In the genomic region with DNA sequence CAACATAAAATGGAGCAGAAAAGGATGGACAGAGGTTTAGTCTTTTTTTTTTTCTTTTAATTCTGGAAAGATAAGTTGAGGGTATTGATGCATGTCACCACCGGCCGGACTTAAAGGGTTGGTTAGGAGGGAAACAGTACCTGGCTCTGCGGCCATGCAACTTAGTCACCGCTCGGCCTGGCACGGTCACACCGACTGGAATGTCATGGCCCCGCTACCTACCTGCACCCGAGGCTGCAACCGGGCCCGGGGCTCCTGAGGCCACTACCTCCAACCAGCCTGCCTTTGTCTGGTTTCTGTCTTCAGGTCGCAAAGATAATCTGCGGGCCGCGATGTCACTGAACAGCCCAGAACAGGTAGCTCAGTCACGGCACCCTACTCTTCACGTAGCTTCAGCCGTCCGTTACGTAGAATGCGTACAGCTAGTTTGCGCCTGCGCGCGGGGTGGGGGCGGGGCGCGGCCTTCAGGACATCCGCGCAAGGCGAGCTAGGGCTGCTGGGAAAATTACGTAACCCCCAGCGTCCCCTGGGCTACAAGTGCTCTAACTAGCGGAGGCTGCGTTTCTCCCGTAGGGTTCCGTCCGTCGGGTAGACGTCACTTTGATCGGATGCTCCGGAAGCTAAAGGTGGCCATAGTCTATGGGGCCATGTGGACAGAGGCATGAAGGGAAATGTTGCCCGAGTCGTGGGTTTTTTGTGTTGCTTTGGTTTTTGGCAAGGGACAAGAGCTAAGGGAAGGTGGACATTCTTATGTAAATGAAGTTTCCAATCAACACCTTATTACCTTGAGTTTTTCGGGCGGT, we compare ENCODE assay signal across 8 mouse cellular contexts. TPM values are rescaled to one million over a fixed set of nuclear protein-coding genes. Genes with fewer than 3 reads are reported as not detected.
DNase-seq lines count a peak whose midpoint lies in the region; ATAC-seq lines count a peak whose summit lies in the region.

A gene (minus strand): TSS at position 418 of the 803 bp plus-strand sequence.

- peak; percentile 83 for ATAC-seq in megakaryocyte progenitor cell, adult 5-6 weeks (replicated peaks; ENCODE audit: poor library complexity)

- DNase-seq in adrenal gland, adult (ENCODE audit: inconsistent age in 2 of 2, low spot score in 1 of 2): peak; percentile 97 to 98
- DNase-seq in embryo, embryonic 10 days (ENCODE audit: low spot score): peak; percentile 98
- DNase-seq in gastrocnemius, postnatal 10 days: peak; percentile 88
- peak; percentile 99 for DNase-seq in induced T-regulatory cell, adult 2 months (ENCODE audit: low read depth)
- peak; percentile 97 to 98 for DNase-seq in left cerebral cortex, adult 9 months (ENCODE audit: low spot score in 2 of 2)
- DNase-seq in right cerebral cortex, postnatal 36 days (ENCODE audit: low spot score in 2 of 2): peak; percentile 97 to 99
- peak; percentile 97 for DNase-seq in yolk sac, embryonic 10.5 days (ENCODE audit: low spot score)

RNA-seq across cellular contexts. Expression of the gene that starts here (rescaled TPM):
- 10 to 100 TPM; 73.6 to 75.8 TPM for total RNA-seq in gastrocnemius, postnatal 10 days (2021)
- 41.7 and 51.3 TPM in 2 replicates for total RNA-seq in megakaryocyte progenitor cell, adult 5-6 weeks (2015)
- 138 and 195 TPM in 2 replicates for total RNA-seq in megakaryocyte progenitor cell, adult 5-6 weeks (2017)

Comparison
In these comparisons a context has a peak if more than half of its experiments do, and no peak if none do; other contexts are left out.
1. Peak in every context shown above with its lines: DNase-seq and ATAC-seq.